Comparison of ENCODE assay signal across 11 mouse cellular contexts in the genomic region with DNA sequence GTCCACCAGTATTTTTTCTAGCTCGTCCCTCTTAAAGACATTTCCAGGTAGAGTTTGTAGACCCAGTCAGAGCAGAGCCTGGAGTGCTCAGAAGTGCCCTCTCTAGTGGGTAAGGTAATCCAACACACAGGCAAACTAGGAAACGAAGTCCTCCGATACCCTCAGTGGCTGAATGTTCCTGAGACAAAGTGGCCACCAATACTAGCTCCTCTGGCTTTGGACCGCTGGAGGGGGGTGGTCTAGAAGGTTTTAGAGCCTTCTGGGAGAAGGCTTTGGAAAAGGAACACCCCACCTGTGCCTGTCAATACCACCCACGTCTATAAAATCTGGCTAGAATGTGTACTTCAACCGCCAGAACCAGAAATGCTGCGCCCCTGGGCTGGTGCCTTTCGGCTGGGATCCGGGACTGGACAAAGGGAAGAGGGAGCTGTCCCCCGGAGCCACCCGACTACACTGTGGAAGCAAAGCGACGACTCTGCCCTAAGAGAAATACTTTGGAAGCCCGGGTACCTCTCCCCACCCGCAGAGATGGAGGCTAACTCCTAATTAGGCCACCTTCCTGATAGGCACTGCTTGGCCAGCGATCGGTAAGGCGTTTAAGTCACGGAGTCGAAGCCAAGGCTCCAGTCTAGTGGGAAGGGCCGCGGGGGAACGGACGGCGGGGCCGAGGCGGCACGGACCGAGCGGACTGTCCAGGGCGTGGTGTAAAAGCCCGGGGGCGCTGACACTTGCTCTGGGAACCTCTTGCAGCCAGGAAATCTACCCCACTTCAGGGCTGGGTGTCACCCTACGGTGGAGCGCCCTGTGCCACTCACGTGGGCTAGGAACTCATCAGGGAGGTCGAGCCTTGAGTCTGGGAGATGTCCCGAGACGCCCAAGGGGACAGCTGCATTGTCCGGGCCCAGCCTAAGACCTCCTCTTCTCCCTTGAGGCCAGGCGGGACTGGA. TPM values are rescaled to one million over a fixed set of nuclear protein-coding genes. Genes with fewer than 3 reads are reported as not detected.
DNase-seq lines count a peak whose midpoint lies in the region; ATAC-seq and TF ChIP-seq lines count a peak whose summit lies in the region.
"Had no signal": no experiment of that assay in that cellular context is flagged by ENCODE, and none has a peak within 500 bp of the region (broad histone marks: within the 10 kb centered on the region; RNA-seq: fewer than 3 reads in every experiment).

No protein-coding gene starts in this region.

- 1% methylated on average over 41 of the region's 41 CpGs for WGBS in hindbrain, embryonic 10.5 days
- WGBS in hindbrain, embryonic 14.5 days = 2% methylated on average over 41 of the region's 41 CpGs
- WGBS in thymus, adult 2 months = 10% methylated on average over 41 of the region's 41 CpGs

- no peak for TF ChIP-seq CTCF in thymus, adult 2 months (IDR thresholded peaks at IDR 0.05; ENCODE audit: borderline replicate concordance, control insufficient read depth, extremely low read depth, insufficient read depth, low read length, poor library complexity)

- peaks cover 100% of the 10 kb centered on the region for H3K27me3 ChIP-seq in hindbrain, embryonic 10.5 days (ENCODE audit: insufficient read depth, poor library complexity, severe bottlenecking)
- H3K27me3 ChIP-seq in hindbrain, embryonic 14.5 days (ENCODE audit: control insufficient read depth, insufficient read depth, low read length) = peaks cover 95% of the 10 kb centered on the region
- peaks cover 40% of the 10 kb centered on the region for H3K27me3 ChIP-seq in thymus, adult 2 months (ENCODE audit: control insufficient read depth, insufficient read depth, low read length)

- H3K4me3 ChIP-seq in hindbrain, embryonic 10.5 days = peak overlapping the region; percentile 61
- H3K4me3 ChIP-seq in hindbrain, embryonic 14.5 days (replicated peaks; ENCODE audit: low read length) = no peak overlapping the region
- no peak overlapping the region for H3K4me3 ChIP-seq in thymus, adult 2 months (ENCODE audit: control insufficient read depth, insufficient read depth, low read length)
- H3K4me3 ChIP-seq: liver, embryonic 15.5 days had no signal

- peaks cover 27% of the 10 kb centered on the region for H3K4me1 ChIP-seq in hindbrain, embryonic 10.5 days (replicated peaks)
- no peaks in the 10 kb centered on the region for H3K4me1 ChIP-seq in hindbrain, embryonic 14.5 days (replicated peaks; ENCODE audit: control insufficient read depth, insufficient read depth, low read length)
- H3K4me1 ChIP-seq in thymus, adult 2 months (replicated peaks; ENCODE audit: control insufficient read depth, insufficient read depth, low read length) = peaks cover 3% of the 10 kb centered on the region; the same call in 1 of the 2 replicates

- ATAC-seq in hindbrain, embryonic 14.5 days (ENCODE audit: low FRiP score) = no peak

- DNase-seq in hindbrain, embryonic 10.5 days (ENCODE audit: low spot score) = peak; percentile 64
- no peak for DNase-seq in hindbrain, embryonic 14.5 days (ENCODE audit: low spot score)
- no peak for DNase-seq in thymus, adult 2 months
- no peak for DNase-seq in thymus, postnatal 10 days (ENCODE audit: low spot score in 2 of 2)
- peak; percentile 39 to 61 for DNase-seq in gastrocnemius, postnatal 4 days (ENCODE audit: low spot score in 2 of 2)
- no peak for DNase-seq in c-Kit-positive CD71-positive TER-119-positive erythroid progenitor cells, embryonic 14.5 days (ENCODE audit: low spot score)
- no peak for DNase-seq in adrenal gland, adult 18-20 months (ENCODE audit: low spot score in 2 of 2)
- DNase-seq in urinary bladder, adult 18-20 months (ENCODE audit: low spot score in 2 of 2) = no peak

- H3K27ac ChIP-seq in hindbrain, embryonic 10.5 days = peak overlapping the region; percentile 84
- no peak overlapping the region for H3K27ac ChIP-seq in hindbrain, embryonic 14.5 days
- H3K27ac ChIP-seq in thymus, adult 2 months (ENCODE audit: control insufficient read depth, insufficient read depth, low read length) = peak overlapping the region; percentile 37; the same call in 1 of the 2 replicates
- H3K27ac ChIP-seq: kidney, postnatal 0 days; liver, embryonic 15.5 days had no signal

- no peaks in the 10 kb centered on the region for H3K36me3 ChIP-seq in hindbrain, embryonic 10.5 days
- H3K36me3 ChIP-seq in hindbrain, embryonic 14.5 days (replicated peaks; ENCODE audit: control insufficient read depth, insufficient read depth) = no peaks in the 10 kb centered on the region
- H3K36me3 ChIP-seq in thymus, adult 2 months (ENCODE audit: control insufficient read depth, insufficient read depth, low read length) = no peaks in the 10 kb centered on the region
- H3K36me3 ChIP-seq: liver, embryonic 15.5 days had no signal

- H3K4me2 ChIP-seq in hindbrain, embryonic 14.5 days (replicated peaks) = no peak overlapping the region
- H3K4me2 ChIP-seq: liver, embryonic 15.5 days had no signal

- no peak overlapping the region for H3K9ac ChIP-seq in hindbrain, embryonic 14.5 days
- H3K9ac ChIP-seq: liver, embryonic 15.5 days had no signal

- no peaks in the 10 kb centered on the region for H3K9me3 ChIP-seq in hindbrain, embryonic 10.5 days
- no peaks in the 10 kb centered on the region for H3K9me3 ChIP-seq in hindbrain, embryonic 14.5 days (ENCODE audit: control insufficient read depth, low read length)
- H3K9me3 ChIP-seq: liver, embryonic 15.5 days had no signal

- TF ChIP-seq POLR2A in thymus, adult 2 months (IDR thresholded peaks at IDR 0.05; ENCODE audit: control insufficient read depth, extremely low read depth, insufficient read depth, low read length, poor library complexity) = no peak

RNA-seq across cellular contexts. Expression of gene Six1, which starts 14.4 kb away (rescaled TPM):
- polyA plus RNA-seq in hindbrain, embryonic 10.5 days (2016; fragmentation: Nextera tagmentation; extraction: Ambion mirVana) = 21.1 and 33.5 TPM in 2 replicates
- 0.43 and 0.53 TPM in 2 replicates for polyA plus RNA-seq in hindbrain, embryonic 14.5 days (2014; fragmentation: Nextera tagmentation; extraction: Ambion mirVana)
- polyA plus RNA-seq in thymus, adult 2 months (2012; rRNA removed) = 11.9 and 13.9 TPM in 2 replicates
- total RNA-seq in gastrocnemius, postnatal 4 days (2021) = 10 to 100 TPM; 51.0 to 60.8 TPM
- 1 to 10 TPM; 1.8 to 8.8 TPM for total RNA-seq in adrenal gland, adult 18-20 months (2021)
- total RNA-seq: MEL had no signal

Comparison
In these comparisons a context has a peak if more than half of its experiments do, and no peak if none do; other contexts are left out.
1. DNase-seq: peak in hindbrain, embryonic 10.5 days (single experiment) and gastrocnemius, postnatal 4 days (2 of 2); none in hindbrain, embryonic 14.5 days (single experiment), thymus, adult 2 months (single experiment), thymus, postnatal 10 days (0 of 2), c-Kit-positive CD71-positive TER-119-positive erythroid progenitor cells, embryonic 14.5 days (single experiment), adrenal gland, adult 18-20 months (0 of 2) and urinary bladder, adult 18-20 months (0 of 2).